Mouse (Mus musculus) brain, embryonic 14.5 days (tissue): ENCODE data around the gene Dlgap4.

Source experiments
- CTCF ChIP-seq: fragments of 200-500 bp; IDR thresholded peaks from 2 replicates; pipeline ENCODE4 v1.5.1; 2012; ENCODE audit warnings: inconsistent platforms, mild to moderate bottlenecking, moderate library complexity, borderline replicate concordance; ENCODE audit not compliant: insufficient read depth, insufficient read length; ENCODE audit errors: extremely low read depth
- POLR2A ChIP-seq: fragments of 200-500 bp; IDR thresholded peaks from 2 replicates; pipeline ENCODE4 v1.6.1; 2012; ENCODE audit warnings: mild to moderate bottlenecking, inconsistent platforms, borderline replicate concordance; ENCODE audit not compliant: poor library complexity, insufficient read depth, insufficient read length, severe bottlenecking; ENCODE audit errors: extremely low read depth

- TF ChIP-seq POLR2A, result no peak
- TF ChIP-seq CTCF, result no peak
Measured at GRCm38 (mm10) chr2:156811556-156811955, 198.1 kb downstream of the Dlgap4 start.
